Mouse (Mus musculus) liver, embryonic 11.5 days (tissue): ENCODE measurements around the gene Myo10. TPM values are rescaled to one million over a fixed set of nuclear protein-coding genes. Genes with fewer than 3 reads are reported as not detected.

Experiments used
- ATAC-seq: fragments of 200-750 bp; cut with Nextera tagmentation; replicated peaks from 2 replicates; pipeline ENCODE4 v1.8.0; 2017; ENCODE audit warnings: moderate number of reproducible peaks, mild to moderate bottlenecking, moderate TSS enrichment, moderate library complexity; ENCODE audit not compliant: low FRiP score
- DNase-seq: peaks from one replicate; pipeline ENCODE4 v3.0.0-alpha.2; 2017; ENCODE audit warnings: low spot score
- H3K27ac ChIP-seq: fragments of 300-500 bp; sonication (generic); 2 replicates; pipeline ENCODE4 v1.5.1; 2014; ENCODE audit warnings: mild to moderate bottlenecking, low read depth, low read length, control low read depth
- H3K27me3 ChIP-seq: fragments of 300-500 bp; sonication (generic); replicated peaks from 2 replicates; pipeline ENCODE4 v1.6.1; 2014; ENCODE audit warnings: low read length, mixed read lengths; ENCODE audit not compliant: control insufficient read depth, insufficient read depth
- H3K36me3 ChIP-seq: fragments of 300-500 bp; sonication (generic); 2 replicates; pipeline ENCODE4 v1.6.1; 2014; ENCODE audit warnings: mild to moderate bottlenecking, low read length, moderate library complexity, mixed read lengths; ENCODE audit not compliant: control insufficient read depth, insufficient read depth
- H3K4me1 ChIP-seq: fragments of 300-500 bp; sonication (generic); replicated peaks from 2 replicates; pipeline ENCODE4 v1.6.1; 2014; ENCODE audit warnings: low read length, mixed read lengths; ENCODE audit not compliant: control insufficient read depth, insufficient read depth
- H3K4me2 ChIP-seq: fragments of 300-500 bp; sonication (generic); 2 replicates; pipeline ENCODE4 v1.6.1; 2014; ENCODE audit warnings: mild to moderate bottlenecking, control low read depth, moderate library complexity
- H3K4me3 ChIP-seq: fragments of 300-500 bp; sonication (generic); 2 replicates; pipeline ENCODE4 v1.5.1; 2014; ENCODE audit warnings: low read depth, low read length, control low read depth
- H3K9ac ChIP-seq: fragments of 300-500 bp; sonication (generic); 2 replicates; pipeline ENCODE4 v1.6.1; 2014; ENCODE audit warnings: low read depth, low read length, control low read depth
- H3K9me3 ChIP-seq: fragments of 300-500 bp; sonication (generic); 2 replicates; pipeline ENCODE4 v1.6.1; 2016; ENCODE audit warnings: low read length, inconsistent platforms, mixed read lengths; ENCODE audit not compliant: control insufficient read depth
- WGBS: fragments of 180-500 bp; shearing (Covaris S2); extraction: QIAGEN DNeasy Blood & Tissue Kit; methylation state at CpG from one replicate; pipeline ENCODE4 v1.1.7; 2014; 5-methylcytosine and 5-hydroxymethylcytosine counted together
- polyA plus RNA-seq: library from polyadenylated mRNA; unstranded; fragments of >200 nt; fragmentation: Nextera tagmentation; extraction: Ambion mirVana; gene quantifications from 2 replicates; pipeline ENCODE4 v1.2.1, GENCODE M21; 2014

Myo10 gene
- 14.4 and 16.3 TPM in 2 replicates for polyA plus RNA-seq

DNA sequence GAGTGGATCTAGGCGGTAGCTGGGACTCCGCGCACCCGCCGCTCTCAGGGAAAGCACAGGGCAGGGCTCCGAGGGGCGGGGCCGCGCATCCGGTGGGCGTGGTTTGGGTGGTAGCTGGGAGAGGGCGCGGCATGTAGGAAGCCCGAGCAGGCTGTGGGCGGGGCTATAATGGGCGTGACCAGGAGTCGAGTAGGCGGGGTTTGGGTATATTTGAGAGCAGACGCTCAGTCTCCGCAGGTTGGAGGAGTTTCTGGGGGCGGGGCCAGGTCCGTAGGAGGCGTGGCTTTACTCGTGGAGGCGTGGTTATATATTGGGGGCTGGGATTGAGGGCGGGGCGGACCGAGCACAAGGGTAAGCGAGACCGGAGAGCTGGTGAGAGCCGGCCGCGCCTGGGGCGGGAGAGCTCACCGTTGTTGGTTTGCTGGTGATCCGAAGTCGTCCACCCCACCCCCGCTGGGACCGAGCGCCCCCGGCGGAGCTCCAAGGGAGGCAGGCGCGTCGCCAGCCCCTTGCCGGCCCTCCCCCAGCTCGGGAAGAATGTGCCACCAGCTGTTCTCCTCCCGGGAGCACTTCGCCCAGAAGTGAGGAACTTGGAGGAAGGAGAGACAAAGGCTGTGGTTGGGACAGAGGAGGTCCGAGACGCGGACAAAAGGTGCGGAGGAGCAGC lies at the start of gene Myo10:
TSS of gene Myo10 (plus strand) at position 326 of the 667 bp plus-strand sequence.
- Histone ChIP-seq H3K27ac (peak within 1 kb of the TSS; percentile 73), H3K4me2 (peak within 1 kb of the TSS; percentile 97), H3K9ac (peak within 1 kb of the TSS; percentile 82), H3K36me3 (no peaks in the 10 kb centered on the region), H3K9me3 (no peaks in the 10 kb centered on the region), H3K27me3 (no peaks in the 10 kb centered on the region), H3K4me3 (peak within 1 kb of the TSS; percentile 78), H3K4me1 (no peaks in the 10 kb centered on the region; the same call in 1 of the 2 replicates)
- DNase-seq (peak; percentile 100), ATAC-seq (peak; percentile 93)
- WGBS, result under 1% methylated on average over 53 of the region's 53 CpGs

DNA sequence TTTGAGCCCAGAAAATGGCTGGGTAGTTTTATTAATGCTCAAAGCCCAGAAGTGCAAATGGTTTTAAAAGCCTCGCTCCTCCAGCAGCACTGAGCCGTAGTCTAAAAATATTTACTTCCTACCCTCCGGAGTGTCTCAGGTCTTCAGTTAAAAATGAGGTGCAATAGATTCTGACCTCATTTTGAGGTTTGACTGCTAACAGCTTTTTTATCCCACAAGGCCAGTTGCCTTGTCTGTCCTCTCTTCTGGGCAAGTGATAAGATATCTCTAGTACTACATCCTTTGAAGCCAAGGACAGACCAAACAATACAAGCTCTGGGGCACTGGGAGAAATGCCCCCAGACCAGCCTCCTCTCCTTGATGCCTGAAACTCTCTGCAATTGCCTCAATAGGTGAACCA lies 49.2 kb upstream of the Myo10 start:
- WGBS, result 3% methylated on average over 3 of the region's 3 CpGs
- 0 out of 2 replicates have a peak, but pooled peaks have one; percentile 31 for ATAC-seq
- H3K4me2 ChIP-seq, result 0 out of 2 replicates have a peak overlapping the region, but pooled peaks have one; percentile 19

GRCm38 (mm10) chr15:25573876-25574601 lies 48.3 kb upstream of the Myo10 start:
- no peaks in the 10 kb centered on the region for H3K36me3 ChIP-seq
- no peak for ATAC-seq
- peaks cover 6% of the 10 kb centered on the region; the same call in 1 of the 2 replicates for H3K4me1 ChIP-seq
- DNase-seq, result no peak
- no peak overlapping the region for H3K4me2 ChIP-seq
- H3K9ac ChIP-seq, result no peak overlapping the region
- no peaks in the 10 kb centered on the region for H3K27me3 ChIP-seq
- WGBS, result 87% methylated on average over 7 of the region's 7 CpGs
- H3K9me3 ChIP-seq, result no peaks in the 10 kb centered on the region
- H3K4me3 ChIP-seq, result no peak overlapping the region
- no peak overlapping the region for H3K27ac ChIP-seq

More for the DNA sequence above, 49.2 kb upstream of the Myo10 start:
- Histone ChIP-seq H3K9me3 (no peaks in the 10 kb centered on the region), H3K36me3 (no peaks in the 10 kb centered on the region), H3K4me3 (no peak overlapping the region), H3K27ac (no peak overlapping the region), H3K4me1 (peaks cover 6% of the 10 kb centered on the region; the same call in 1 of the 2 replicates), H3K9ac (no peak overlapping the region), H3K27me3 (no peaks in the 10 kb centered on the region)
- DNase-seq, result no peak

DNA sequence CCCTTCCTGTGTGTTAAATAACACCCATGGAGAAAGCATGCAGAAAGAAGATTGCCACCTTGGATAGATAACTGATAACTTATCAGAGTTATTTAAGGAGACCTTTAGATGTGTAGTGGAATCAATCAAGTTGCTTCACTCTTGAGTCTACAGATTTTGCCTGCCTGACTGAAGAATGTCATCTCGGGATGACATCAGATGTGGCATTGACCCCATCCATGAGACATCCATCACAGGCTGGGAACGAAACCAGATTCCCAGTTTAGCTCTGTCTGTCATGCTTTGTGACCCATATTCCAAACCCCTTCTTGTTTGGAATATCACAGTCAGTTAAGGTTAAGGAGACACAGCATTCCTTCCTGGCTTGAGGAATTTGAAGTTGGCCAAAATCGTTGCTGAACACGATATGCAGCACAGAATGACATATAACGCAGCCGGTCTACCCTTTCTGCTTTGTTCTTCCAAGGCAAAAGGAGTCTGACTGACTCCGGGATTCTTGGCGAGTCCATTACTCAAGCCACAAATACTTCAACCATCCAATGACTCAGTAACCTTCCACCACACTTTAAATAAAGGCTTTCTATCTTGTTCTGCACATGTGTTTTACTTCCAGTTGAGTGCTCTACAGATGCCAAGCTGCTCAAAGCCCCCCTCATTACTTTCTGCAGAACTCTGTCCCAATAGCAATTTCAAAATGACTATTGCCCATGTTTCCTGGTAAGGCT lies 44.8 kb upstream of the Myo10 start:
- no peaks in the 10 kb centered on the region for H3K9me3 ChIP-seq
- H3K27me3 ChIP-seq, result no peaks in the 10 kb centered on the region
- H3K27ac ChIP-seq, result no peak overlapping the region
- WGBS, result 73% methylated on average over 8 of the region's 8 CpGs
- H3K4me2 ChIP-seq, result no peak overlapping the region
- H3K4me1 ChIP-seq, result peaks cover 6% of the 10 kb centered on the region; the same call in 1 of the 2 replicates
- H3K9ac ChIP-seq, result no peak overlapping the region
- ATAC-seq (no peak), DNase-seq (no peak)
- H3K36me3 ChIP-seq, result no peaks in the 10 kb centered on the region
- no peak overlapping the region for H3K4me3 ChIP-seq

DNA sequence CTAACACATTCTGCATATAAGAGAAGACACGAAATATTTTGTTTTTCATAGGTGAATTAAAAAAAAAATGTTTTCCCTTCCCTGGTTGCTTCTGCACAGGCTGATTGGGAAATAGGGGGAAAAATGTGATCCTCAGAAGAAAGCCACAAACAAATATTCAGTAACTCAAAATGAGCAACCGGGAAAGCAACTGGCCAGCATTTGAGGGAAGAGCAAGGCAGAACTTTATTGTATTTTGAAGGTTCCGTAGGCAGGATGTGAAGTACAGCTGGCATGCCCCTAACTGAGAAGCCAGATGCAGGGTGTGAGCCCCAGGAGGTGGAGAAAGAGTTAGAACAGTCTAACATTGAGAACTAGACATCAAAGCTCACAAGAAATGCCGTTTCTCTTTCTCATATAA lies 44.0 kb upstream of the Myo10 start:
- Histone ChIP-seq H3K9ac (no peak overlapping the region), H3K36me3 (no peaks in the 10 kb centered on the region), H3K4me2 (no peak overlapping the region), H3K9me3 (no peaks in the 10 kb centered on the region), H3K27ac (no peak overlapping the region), H3K4me1 (peaks cover under 1% of the 10 kb centered on the region; the same call in 1 of the 2 replicates), H3K4me3 (no peak overlapping the region), H3K27me3 (no peaks in the 10 kb centered on the region)
- no peak for ATAC-seq
- DNase-seq, result no peak
- WGBS, result 82% methylated on average over 4 of the region's 4 CpGs

DNA sequence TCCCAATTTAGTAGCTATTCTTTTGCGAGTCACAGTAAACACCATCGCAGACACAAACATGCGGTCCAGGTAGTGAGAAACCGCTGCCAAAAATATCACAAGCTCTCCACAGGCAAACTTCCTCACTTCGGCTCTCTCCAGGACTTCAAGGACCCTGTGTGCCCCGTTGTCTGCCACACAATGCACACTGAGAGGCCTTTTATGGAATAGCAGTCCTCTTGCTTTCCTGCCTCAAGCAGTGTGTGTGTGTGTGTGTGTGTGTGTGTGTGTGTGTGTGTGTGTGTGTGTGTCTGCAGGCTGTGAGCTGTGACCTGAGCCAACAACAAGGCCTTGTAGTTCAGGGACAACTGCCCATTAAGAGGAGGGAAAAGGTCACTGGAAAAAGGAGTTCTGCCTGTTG lies 41.6 kb upstream of the Myo10 start:
- H3K36me3 ChIP-seq, result no peaks in the 10 kb centered on the region
- no peak overlapping the region for H3K4me3 ChIP-seq

GRCm38 (mm10) chr15:25582055-25582454 lies 40.3 kb upstream of the Myo10 start:
- H3K9me3 ChIP-seq, result no peaks in the 10 kb centered on the region
- no peak for DNase-seq
- H3K27ac ChIP-seq, result no peak overlapping the region
- no peak for ATAC-seq
- H3K4me3 ChIP-seq, result no peak overlapping the region
- no peaks in the 10 kb centered on the region for H3K27me3 ChIP-seq
- 63% methylated on average over 6 of the region's 6 CpGs for WGBS
- no peaks in the 10 kb centered on the region for H3K36me3 ChIP-seq
- no peaks in the 10 kb centered on the region for H3K4me1 ChIP-seq
- H3K9ac ChIP-seq, result no peak overlapping the region
- no peak overlapping the region for H3K4me2 ChIP-seq

More for the DNA sequence above, 41.6 kb upstream of the Myo10 start:
- 51% methylated on average over 6 of the region's 6 CpGs for WGBS
- 0 out of 2 replicates have a peak, but pooled peaks have one; percentile 20 for ATAC-seq
- Histone ChIP-seq H3K9me3 (no peaks in the 10 kb centered on the region), H3K4me1 (no peaks in the 10 kb centered on the region), H3K27ac (no peak overlapping the region), H3K4me2 (no peak overlapping the region), H3K27me3 (no peaks in the 10 kb centered on the region), H3K9ac (no peak overlapping the region)
- no peak for DNase-seq

GRCm38 (mm10) chr15:25583361-25583760 lies 39.0 kb upstream of the Myo10 start:
- Histone ChIP-seq H3K36me3 (no peaks in the 10 kb centered on the region), H3K27me3 (no peaks in the 10 kb centered on the region), H3K27ac (no peak overlapping the region), H3K4me3 (no peak overlapping the region), H3K4me2 (no peak overlapping the region), H3K4me1 (no peaks in the 10 kb centered on the region), H3K9ac (no peak overlapping the region), H3K9me3 (no peaks in the 10 kb centered on the region)
- no peak; the same call in 1 of the 2 replicates for ATAC-seq
- DNase-seq, result no peak
- 85% methylated on average over 8 of the region's 8 CpGs for WGBS
